Mouse (Mus musculus) stomach, embryonic 16.5 days (tissue): ENCODE measurements around the gene Chrna9. TPM values are rescaled to one million over a fixed set of nuclear protein-coding genes. Genes with fewer than 3 reads are reported as not detected.
A peak's percentile ranks its signal among the peaks of the same experiment; 100 is the strongest.
"Not testable (repeated sequence)": the region's sequence is repeated elsewhere in the genome, so short reads cannot be mapped to it uniquely, and the experiment has no call there.

Source experiments
- ATAC-seq: fragments of 200-750 bp; cut with Nextera tagmentation; 2 replicates; pipeline ENCODE4 v1.8.0; 2017; ENCODE audit warnings: moderate number of reproducible peaks, moderate TSS enrichment; ENCODE audit not compliant: insufficient read depth, low FRiP score
- H3K27ac ChIP-seq: fragments of 300-500 bp; sonication (generic); 2 replicates; pipeline ENCODE4 v1.5.1; 2014; ENCODE audit warnings: low read length
- H3K27me3 ChIP-seq: fragments of 300-500 bp; sonication (generic); 2 replicates; pipeline ENCODE4 v1.6.1; 2014; ENCODE audit warnings: low read length, control low read depth, mixed read lengths; ENCODE audit not compliant: control insufficient read depth, insufficient read depth
- H3K36me3 ChIP-seq: fragments of 300-500 bp; sonication (generic); 2 replicates; pipeline ENCODE4 v1.6.1; 2014; ENCODE audit warnings: low read length; ENCODE audit not compliant: control insufficient read depth, insufficient read depth
- H3K4me1 ChIP-seq: fragments of 300-500 bp; sonication (generic); 2 replicates; pipeline ENCODE4 v1.6.1; 2014; ENCODE audit warnings: low read length, control low read depth, mixed read lengths; ENCODE audit not compliant: control insufficient read depth, insufficient read depth
- H3K4me2 ChIP-seq: fragments of 300-500 bp; sonication (generic); 2 replicates; pipeline ENCODE4 v1.6.1; 2014; ENCODE audit warnings: low read depth, low read length, mixed read lengths
- H3K4me3 ChIP-seq: fragments of 300-500 bp; sonication (generic); replicated peaks from 2 replicates; pipeline ENCODE4 v1.5.1; 2014; ENCODE audit warnings: mild to moderate bottlenecking, low read length
- H3K9ac ChIP-seq: fragments of 300-500 bp; sonication (generic); 2 replicates; pipeline ENCODE4 v1.6.1; 2014; ENCODE audit warnings: low read length
- H3K9me3 ChIP-seq: fragments of 300-500 bp; sonication (generic); replicated peaks from 2 replicates; pipeline ENCODE4 v1.6.1; 2016; ENCODE audit warnings: low read length, control low read depth; ENCODE audit not compliant: control insufficient read depth
- WGBS: fragments of 180-500 bp; shearing (Covaris S2); extraction: QIAGEN DNeasy Blood & Tissue Kit; methylation state at CpG from one replicate; pipeline ENCODE4 v1.1.7; 2014; 5-methylcytosine and 5-hydroxymethylcytosine counted together
- polyA plus RNA-seq: library from polyadenylated mRNA; unstranded; fragments of >200 nt; fragmentation: Nextera tagmentation; extraction: Ambion mirVana; gene quantifications from 2 replicates; pipeline ENCODE4 v1.2.1, GENCODE M21; 2015

The Chrna9 gene
- polyA plus RNA-seq, 1 experiment from 2014 or later, result 0.43 TPM

GRCm38 (mm10) chr5:65963291-65963690, 28.6 kb downstream of the Chrna9 start:
- Histone ChIP-seq H3K9me3 (no peaks in the 10 kb centered on the region), H3K36me3 (no peaks in the 10 kb centered on the region), H3K27me3 (no peaks in the 10 kb centered on the region), H3K27ac (no peak overlapping the region), H3K9ac (no peak overlapping the region), H3K4me3 (no peak overlapping the region), H3K4me2 (no peak overlapping the region), H3K4me1 (no peaks in the 10 kb centered on the region)
- 88% methylated on average over 5 of the region's 5 CpGs for whole genome bisulfite sequencing
- ATAC-seq, result no peak

- Histone ChIP-seq H3K4me2 (no peak overlapping the region), H3K27me3 (no peaks in the 10 kb centered on the region), H3K4me1 (no peaks in the 10 kb centered on the region), H3K9ac (no peak overlapping the region), H3K9me3 (no peaks in the 10 kb centered on the region), H3K27ac (no peak overlapping the region), H3K36me3 (no peaks in the 10 kb centered on the region), H3K4me3 (no peak overlapping the region)
- WGBS, result 67% methylated on average over 7 of the region's 7 CpGs
- no peak for ATAC-seq
Measured at GRCm38 (mm10) chr5:65965771-65966279, 31.1 kb downstream of the Chrna9 start.

- Histone ChIP-seq H3K4me3 (no peak overlapping the region), H3K36me3 (no peaks in the 10 kb centered on the region)
Measured at GRCm38 (mm10) chr5:65967091-65967490, 32.4 kb downstream of the Chrna9 start.

GRCm38 (mm10) chr5:65968004-65968403, 33.3 kb downstream of the Chrna9 start:
- no peaks in the 10 kb centered on the region for H3K27me3 ChIP-seq
- no peak overlapping the region for H3K4me3 ChIP-seq
- no peaks in the 10 kb centered on the region for H3K36me3 ChIP-seq
- no peak overlapping the region for H3K27ac ChIP-seq
- no peaks in the 10 kb centered on the region for H3K9me3 ChIP-seq
- H3K9ac ChIP-seq, result no peak overlapping the region
- H3K4me2 ChIP-seq, result no peak overlapping the region
- WGBS, result 92% methylated on average over 3 of the region's 3 CpGs
- no peak for ATAC-seq
- no peaks in the 10 kb centered on the region for H3K4me1 ChIP-seq

More at GRCm38 (mm10) chr5:65967091-65967490, 32.4 kb downstream of the Chrna9 start:
- Histone ChIP-seq H3K4me2 (no peak overlapping the region), H3K9me3 (no peaks in the 10 kb centered on the region), H3K27ac (no peak overlapping the region), H3K27me3 (no peaks in the 10 kb centered on the region), H3K4me1 (no peaks in the 10 kb centered on the region), H3K9ac (no peak overlapping the region)
- ATAC-seq, result no peak
- 55% methylated on average over 12 of the region's 12 CpGs for whole genome bisulfite sequencing

GRCm38 (mm10) chr5:65973189-65973588, 38.5 kb downstream of the Chrna9 start:
- 55% methylated on average over 2 of the region's 2 CpGs for WGBS
- no peak for ATAC-seq
- Histone ChIP-seq H3K27ac (no peak overlapping the region), H3K4me3 (no peak overlapping the region), H3K27me3 (no peaks in the 10 kb centered on the region), H3K9ac (no peak overlapping the region), H3K36me3 (no peaks in the 10 kb centered on the region), H3K9me3 (no peaks in the 10 kb centered on the region), H3K4me2 (no peak overlapping the region), H3K4me1 (no peaks in the 10 kb centered on the region)

- no peak overlapping the region for H3K27ac ChIP-seq
- H3K36me3 ChIP-seq, result no peaks in the 10 kb centered on the region
- H3K4me2 ChIP-seq, result no peak overlapping the region
- ATAC-seq, result no peak
- no peaks in the 10 kb centered on the region for H3K4me1 ChIP-seq
- H3K4me3 ChIP-seq, result no peak overlapping the region
- H3K9me3 ChIP-seq, result no peaks in the 10 kb centered on the region
- no peaks in the 10 kb centered on the region for H3K27me3 ChIP-seq
- 91% methylated on average over 13 of the region's 13 CpGs for WGBS
- no peak overlapping the region for H3K9ac ChIP-seq
Measured at GRCm38 (mm10) chr5:65975731-65976130, 41.0 kb downstream of the Chrna9 start.

GRCm38 (mm10) chr5:65986426-65986825, 51.7 kb downstream of the Chrna9 start:
- 92% methylated on average over 5 of the region's 5 CpGs for WGBS
- ATAC-seq, result no peak
- H3K27ac ChIP-seq, result no peak overlapping the region
- H3K4me3 ChIP-seq, result no peak overlapping the region
- H3K4me2 ChIP-seq, result no peak overlapping the region
- no peaks in the 10 kb centered on the region for H3K27me3 ChIP-seq
- no peaks in the 10 kb centered on the region for H3K4me1 ChIP-seq
- no peaks in the 10 kb centered on the region for H3K9me3 ChIP-seq
- H3K36me3 ChIP-seq, result no peaks in the 10 kb centered on the region
- H3K9ac ChIP-seq, result no peak overlapping the region

- not testable (repeated sequence) for H3K27me3 ChIP-seq, H3K4me2 ChIP-seq, H3K9ac ChIP-seq, H3K27ac ChIP-seq, H3K4me1 ChIP-seq, H3K36me3 ChIP-seq, ATAC-seq, H3K4me3 ChIP-seq, H3K9me3 ChIP-seq
- 70% methylated on average over 3 of the region's 3 CpGs for WGBS
Measured at GRCm38 (mm10) chr5:65987004-65987403, 52.3 kb downstream of the Chrna9 start.

- 71% methylated on average over 2 of the region's 2 CpGs for WGBS
- Histone ChIP-seq H3K4me1 (no peaks in the 10 kb centered on the region), H3K9ac (no peak overlapping the region), H3K27me3 (no peaks in the 10 kb centered on the region), H3K4me3 (no peak overlapping the region), H3K4me2 (no peak overlapping the region), H3K27ac (no peak overlapping the region; the same call in 1 of the 2 replicates), H3K9me3 (no peaks in the 10 kb centered on the region), H3K36me3 (no peaks in the 10 kb centered on the region)
- ATAC-seq, result peak; percentile 73; the same call in 1 of the 2 replicates
Measured at GRCm38 (mm10) chr5:65991191-65991590, 56.5 kb downstream of the Chrna9 start.

GRCm38 (mm10) chr5:65994643-65995042, 59.9 kb downstream of the Chrna9 start:
- no peak overlapping the region for H3K4me3 ChIP-seq
- H3K9me3 ChIP-seq, result no peaks in the 10 kb centered on the region
- no peak overlapping the region for H3K27ac ChIP-seq
- 74% methylated on average over 6 of the region's 6 CpGs for WGBS
- no peaks in the 10 kb centered on the region for H3K27me3 ChIP-seq
- no peaks in the 10 kb centered on the region for H3K4me1 ChIP-seq
- no peak overlapping the region for H3K9ac ChIP-seq
- H3K36me3 ChIP-seq, result no peaks in the 10 kb centered on the region
- ATAC-seq, result no peak
- no peak overlapping the region for H3K4me2 ChIP-seq
